Mouse (Mus musculus) lung, postnatal 0 days (tissue): ENCODE results near the gene Pxmp4. TPM values are rescaled to one million over a fixed set of nuclear protein-coding genes. Genes with fewer than 3 reads are reported as not detected.
A peak's percentile ranks its signal among the peaks of the same experiment; 100 is the strongest.

Source experiments
- ATAC-seq: fragments of 200-750 bp; cut with Nextera tagmentation; 2 replicates; pipeline ENCODE4 v1.8.0; 2017; ENCODE audit warnings: moderate library complexity
- DNase-seq: peaks from one replicate; pipeline ENCODE4 v3.0.0-alpha.2; 2016; ENCODE audit warnings: low spot score
- H3K27ac ChIP-seq: fragments of 300-500 bp; sonication (generic); 2 replicates; pipeline ENCODE4 v1.5.1; 2014; ENCODE audit warnings: antibody characterized with exemption, mild to moderate bottlenecking, low read length, mixed read lengths
- H3K27me3 ChIP-seq: fragments of 300-500 bp; sonication (generic); replicated peaks from 2 replicates; pipeline ENCODE4 v1.6.1; 2014; ENCODE audit warnings: low read length, mixed read lengths; ENCODE audit not compliant: insufficient read depth
- H3K36me3 ChIP-seq: fragments of 300-500 bp; sonication (generic); 2 replicates; pipeline ENCODE4 v1.6.1; 2014; ENCODE audit warnings: low read length, mixed read lengths; ENCODE audit not compliant: insufficient read depth
- H3K4me1 ChIP-seq: fragments of 300-500 bp; sonication (generic); 2 replicates; pipeline ENCODE4 v1.6.1; 2014; ENCODE audit warnings: antibody characterized with exemption, low read depth, low read length, mixed read lengths; ENCODE audit not compliant: insufficient read depth
- H3K4me2 ChIP-seq: fragments of 300-500 bp; sonication (generic); replicated peaks from 2 replicates; pipeline ENCODE4 v1.6.1; 2014; ENCODE audit warnings: low read depth, mild to moderate bottlenecking, low read length, moderate library complexity, mixed read lengths
- H3K4me3 ChIP-seq: fragments of 300-500 bp; sonication (generic); 2 replicates; pipeline ENCODE4 v1.5.1; 2014; ENCODE audit warnings: low read depth, low read length
- H3K9ac ChIP-seq: fragments of 300-500 bp; sonication (generic); replicated peaks from 2 replicates; pipeline ENCODE4 v1.6.1; 2014; ENCODE audit warnings: low read depth, mild to moderate bottlenecking
- H3K9me3 ChIP-seq: fragments of 300-500 bp; sonication (generic); 2 replicates; pipeline ENCODE4 v1.6.1; 2016; ENCODE audit warnings: low read length, mixed read lengths
- CTCF ChIP-seq: IDR thresholded peaks from 2 replicates; pipeline ENCODE4 v1.5.1; 2016; ENCODE audit warnings: antibody characterized with exemption, mild to moderate bottlenecking
- EP300 ChIP-seq: IDR thresholded peaks from 2 replicates; pipeline ENCODE4 v1.6.1; 2016; ENCODE audit warnings: antibody characterized with exemption, mild to moderate bottlenecking, control low read depth
- WGBS: fragments of 180-500 bp; shearing (Covaris S2); extraction: QIAGEN DNeasy Blood & Tissue Kit; methylation state at CpG from one replicate; pipeline ENCODE4 v1.1.7; 2014; 5-methylcytosine and 5-hydroxymethylcytosine counted together
- polyA plus RNA-seq: library from polyadenylated mRNA; unstranded; fragments of >200 nt; fragmentation: Nextera tagmentation; extraction: Ambion mirVana; gene quantifications from 2 replicates; pipeline ENCODE4 v1.2.1, GENCODE M21; 2015

Pxmp4 gene
- polyA plus RNA-seq, 1 experiment from 2014 or later, result 29.0 TPM

DNA sequence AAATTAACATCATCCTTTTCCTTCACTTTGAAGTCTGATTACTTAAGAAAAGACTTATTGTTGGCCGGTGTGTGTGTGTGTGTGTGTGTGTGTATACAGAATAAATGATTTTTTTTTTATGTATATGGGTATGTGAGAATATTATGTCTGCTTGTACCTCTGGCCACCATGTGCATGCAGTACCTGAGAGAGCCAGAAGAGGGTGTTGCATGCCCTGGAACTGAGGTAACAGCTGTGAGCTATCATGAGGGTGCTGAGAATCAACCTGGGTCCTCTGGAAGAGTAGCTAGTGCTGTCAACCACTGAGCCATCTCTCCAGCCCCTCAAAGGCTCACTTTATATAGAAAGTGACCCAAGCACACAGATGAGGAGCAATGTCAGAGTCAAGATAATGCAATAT is 22.1 kb downstream of the Pxmp4 start:
- H3K4me3 ChIP-seq, result no peak overlapping the region
- no peaks in the 10 kb centered on the region for H3K36me3 ChIP-seq
- H3K9me3 ChIP-seq, result no peaks in the 10 kb centered on the region
- WGBS, result 78% methylated on average over 1 of the region's 1 CpGs
- no peaks in the 10 kb centered on the region for H3K27me3 ChIP-seq
- H3K4me1 ChIP-seq, result no peaks in the 10 kb centered on the region
- no peak overlapping the region for H3K9ac ChIP-seq
- DNase-seq (no peak), ATAC-seq (no peak)
- no peak overlapping the region for H3K27ac ChIP-seq
- H3K4me2 ChIP-seq, result no peak overlapping the region
- TF ChIP-seq CTCF (peak; percentile 27; the same call in 1 of the 2 replicates), EP300 (no peak)

DNA sequence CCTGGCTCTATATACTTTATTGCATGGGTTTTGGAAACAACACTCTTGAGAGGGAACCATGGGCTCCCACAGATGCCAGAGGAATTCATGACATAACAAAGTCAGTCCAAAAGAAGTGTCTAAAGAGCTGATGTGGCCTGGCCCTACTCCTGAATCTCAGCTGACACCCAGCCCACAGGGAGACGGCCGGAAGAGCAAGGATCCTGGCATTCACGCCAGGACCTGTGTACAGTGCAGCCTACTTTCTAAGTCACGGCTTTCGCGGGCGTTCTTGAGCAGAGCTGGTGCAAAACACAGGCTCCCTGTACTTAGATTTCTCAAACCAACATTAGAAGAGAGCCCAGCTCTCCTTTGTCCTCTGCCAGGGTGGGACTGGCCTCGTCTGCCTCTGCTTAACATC is 22.9 kb downstream of the Pxmp4 start:
- Histone ChIP-seq H3K4me3 (no peak overlapping the region), H3K36me3 (no peaks in the 10 kb centered on the region), H3K4me2 (no peak overlapping the region), H3K27ac (no peak overlapping the region), H3K27me3 (no peaks in the 10 kb centered on the region), H3K9ac (no peak overlapping the region), H3K9me3 (no peaks in the 10 kb centered on the region), H3K4me1 (no peaks in the 10 kb centered on the region)
- TF ChIP-seq CTCF (no peak), EP300 (no peak)
- WGBS, result 51% methylated on average over 8 of the region's 8 CpGs
- DNase-seq, result peak; percentile 49
- ATAC-seq, result peak; percentile 66

DNA sequence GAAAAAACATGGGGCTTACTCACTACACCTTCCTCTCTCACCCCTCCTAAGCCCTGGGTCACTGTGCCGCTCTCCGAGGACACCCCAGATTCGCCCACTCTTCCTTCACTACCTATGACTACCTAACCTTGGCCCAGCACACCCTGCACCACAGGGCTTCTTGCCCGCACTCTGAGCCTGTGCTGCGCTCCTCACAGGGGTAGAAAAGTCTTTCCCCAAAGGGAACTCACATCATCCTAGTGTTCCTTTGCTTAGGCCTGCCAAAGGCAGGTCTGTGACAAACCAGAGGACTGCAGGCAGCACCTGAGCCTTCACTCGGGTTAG is 25.8 kb downstream of the Pxmp4 start:
- no peaks in the 10 kb centered on the region for H3K36me3 ChIP-seq
- whole genome bisulfite sequencing, result 86% methylated on average over 6 of the region's 6 CpGs
- no peak overlapping the region for H3K9ac ChIP-seq
- H3K27ac ChIP-seq, result no peak overlapping the region
- H3K4me1 ChIP-seq, result no peaks in the 10 kb centered on the region
- no peaks in the 10 kb centered on the region for H3K27me3 ChIP-seq
- DNase-seq, result no peak
- no peak for ATAC-seq
- no peaks in the 10 kb centered on the region for H3K9me3 ChIP-seq
- no peak overlapping the region for H3K4me3 ChIP-seq
- TF ChIP-seq EP300 (no peak), CTCF (no peak)
- no peak overlapping the region for H3K4me2 ChIP-seq

DNA sequence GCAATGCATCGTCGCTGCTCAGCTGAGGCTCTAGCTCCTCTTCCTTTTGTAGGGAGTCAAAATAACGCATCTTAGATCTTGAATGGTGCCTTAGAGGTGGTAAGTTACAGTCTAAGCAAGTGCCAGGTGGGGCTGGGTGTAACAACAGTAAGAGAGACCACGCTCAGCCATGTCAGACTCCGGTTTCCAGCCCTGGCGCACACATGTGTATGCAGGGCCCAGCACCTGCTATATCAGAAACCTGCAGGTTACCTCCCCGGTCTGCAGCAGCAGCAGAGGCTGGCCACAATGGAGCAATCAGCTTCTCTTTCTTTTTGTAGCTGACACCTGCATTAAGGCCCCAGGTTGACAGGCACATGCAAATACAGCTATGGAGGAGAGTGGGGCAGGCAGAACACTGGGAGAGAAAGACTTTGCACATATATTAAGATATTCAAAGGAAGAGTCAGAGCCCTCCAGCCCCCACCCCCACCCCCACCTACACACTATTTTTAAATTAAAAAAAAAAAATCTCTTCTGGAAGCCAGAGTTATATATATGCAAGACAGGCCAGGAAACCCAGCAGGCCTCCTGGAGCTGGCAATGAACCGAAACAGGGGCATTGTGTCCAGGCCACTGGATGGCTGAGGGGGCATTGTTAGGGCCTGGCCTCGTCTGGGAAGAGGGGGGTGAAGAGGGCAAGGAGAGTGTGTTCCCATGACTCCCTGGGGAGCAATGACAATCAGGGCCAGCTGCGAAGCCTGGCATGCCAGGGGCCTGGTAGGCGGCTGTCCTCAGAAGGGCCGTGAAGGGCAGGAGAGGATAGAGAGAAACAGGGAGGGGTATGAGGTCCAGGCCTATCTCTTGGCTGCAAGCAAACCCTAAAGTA is 26.4 kb downstream of the Pxmp4 start:
- Histone ChIP-seq H3K36me3 (no peaks in the 10 kb centered on the region), H3K4me3 (no peak overlapping the region), H3K4me1 (no peaks in the 10 kb centered on the region), H3K27me3 (no peaks in the 10 kb centered on the region), H3K9ac (no peak overlapping the region), H3K9me3 (no peaks in the 10 kb centered on the region), H3K27ac (no peak overlapping the region), H3K4me2 (no peak overlapping the region)
- DNase-seq (no peak), ATAC-seq (no peak)
- no peak for TF ChIP-seq EP300
- 56% methylated on average over 12 of the region's 12 CpGs for WGBS

DNA sequence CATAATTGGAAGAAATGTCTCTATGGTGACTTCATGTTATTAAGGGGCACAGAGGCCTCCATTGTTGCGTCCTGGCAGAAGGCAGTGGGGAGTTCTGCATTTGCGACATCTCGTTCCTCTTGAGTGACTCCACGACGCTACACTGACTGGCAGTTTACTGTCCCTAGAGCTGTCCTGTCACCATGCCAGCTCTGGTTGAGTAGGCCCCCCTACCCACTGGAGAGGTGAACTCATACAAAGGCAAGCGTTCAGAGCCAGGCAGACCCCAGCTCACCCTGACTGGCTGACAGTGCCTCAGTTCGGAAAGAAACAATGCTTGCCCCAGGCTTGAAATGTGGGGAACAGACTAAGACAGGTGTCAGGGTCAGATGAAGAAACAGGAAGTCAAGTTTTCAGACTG is 29.2 kb downstream of the Pxmp4 start:
- no peak overlapping the region for H3K4me2 ChIP-seq
- H3K4me3 ChIP-seq, result no peak overlapping the region
- no peak for DNase-seq
- no peaks in the 10 kb centered on the region for H3K9me3 ChIP-seq
- no peak for TF ChIP-seq EP300
- no peak for TF ChIP-seq CTCF
- no peaks in the 10 kb centered on the region for H3K27me3 ChIP-seq
- WGBS, result 70% methylated on average over 7 of the region's 7 CpGs
- H3K9ac ChIP-seq, result no peak overlapping the region
- H3K27ac ChIP-seq, result no peak overlapping the region
- H3K36me3 ChIP-seq, result no peaks in the 10 kb centered on the region
- no peaks in the 10 kb centered on the region for H3K4me1 ChIP-seq
- no peak for ATAC-seq

DNA sequence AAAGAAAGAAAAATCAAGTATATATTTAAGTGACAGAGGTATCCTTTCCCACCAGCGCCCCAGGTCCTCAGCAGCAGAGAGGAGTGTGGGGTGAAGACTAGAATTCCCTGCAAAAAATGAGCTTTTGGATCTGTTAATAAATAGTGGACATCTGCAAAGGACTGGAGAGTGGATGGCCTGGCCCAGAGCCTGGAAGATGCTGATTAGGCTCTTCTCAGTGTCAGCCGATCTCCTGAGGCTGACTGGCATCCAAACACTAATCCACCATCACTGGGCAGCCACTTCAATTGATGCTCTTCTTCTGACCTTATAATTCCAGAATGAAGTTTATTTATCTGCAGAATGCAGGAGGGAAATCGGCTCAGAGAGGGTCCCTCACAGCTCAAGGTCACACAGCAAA is 30.5 kb downstream of the Pxmp4 start:
- H3K4me2 ChIP-seq, result no peak overlapping the region
- ATAC-seq (no peak), DNase-seq (no peak)
- H3K4me1 ChIP-seq, result peaks cover 6% of the 10 kb centered on the region
- no peak overlapping the region for H3K27ac ChIP-seq
- H3K36me3 ChIP-seq, result no peaks in the 10 kb centered on the region
- no peak overlapping the region for H3K4me3 ChIP-seq
- 60% methylated on average over 3 of the region's 3 CpGs for WGBS
- no peaks in the 10 kb centered on the region for H3K27me3 ChIP-seq
- no peaks in the 10 kb centered on the region for H3K9me3 ChIP-seq
- TF ChIP-seq CTCF (no peak), EP300 (no peak)
- no peak overlapping the region for H3K9ac ChIP-seq

DNA sequence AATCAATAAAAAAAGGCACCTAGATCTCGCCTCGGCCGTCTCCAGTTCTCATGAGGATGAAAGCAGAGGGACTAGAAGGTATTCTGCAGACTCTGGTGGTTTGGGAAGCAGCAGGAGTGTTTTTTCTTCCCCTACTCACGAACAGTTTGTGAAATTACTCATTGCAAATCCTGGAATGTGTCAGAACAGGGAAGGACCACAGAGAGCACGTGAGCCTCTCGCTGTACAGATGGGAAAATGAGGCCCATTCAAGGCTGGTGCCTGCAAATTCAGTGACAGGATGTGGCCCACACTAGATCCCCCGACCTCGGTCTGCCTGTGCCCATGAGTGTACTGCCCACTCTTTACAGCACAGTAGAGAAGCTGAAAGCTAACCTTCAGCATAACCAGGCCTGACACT is 31.5 kb downstream of the Pxmp4 start:
- TF ChIP-seq EP300, result no peak
- no peak for TF ChIP-seq CTCF
- H3K4me3 ChIP-seq, result no peak overlapping the region

More for the DNA sequence above, 31.5 kb downstream of the Pxmp4 start:
- no peaks in the 10 kb centered on the region for H3K36me3 ChIP-seq
- H3K4me1 ChIP-seq, result peaks cover 9% of the 10 kb centered on the region
- 57% methylated on average over 8 of the region's 8 CpGs for WGBS
- DNase-seq (no peak), ATAC-seq (no peak)
- H3K27ac ChIP-seq, result no peak overlapping the region
- H3K9ac ChIP-seq, result no peak overlapping the region
- no peak overlapping the region for H3K4me2 ChIP-seq
- H3K9me3 ChIP-seq, result no peaks in the 10 kb centered on the region
- no peaks in the 10 kb centered on the region for H3K27me3 ChIP-seq
